Mouse (Mus musculus) liver, embryonic 15.5 days (tissue): ENCODE results near the gene Rrad. TPM values are rescaled to one million over a fixed set of nuclear protein-coding genes. Genes with fewer than 3 reads are reported as not detected.

Experiments used
- ATAC-seq: fragments of 200-750 bp; cut with Nextera tagmentation; 2 replicates; pipeline ENCODE4 v1.8.0; 2017; ENCODE audit warnings: moderate number of reproducible peaks, mild to moderate bottlenecking, moderate library complexity; ENCODE audit not compliant: insufficient read depth
- H3K27ac ChIP-seq: fragments of 300-500 bp; sonication (generic); replicated peaks from 2 replicates; pipeline ENCODE4 v1.5.1; 2015; ENCODE audit warnings: mild to moderate bottlenecking, inconsistent platforms
- H3K27me3 ChIP-seq: fragments of 300-500 bp; sonication (generic); 2 replicates; pipeline ENCODE4 v1.6.1; 2015; ENCODE audit warnings: mild to moderate bottlenecking, inconsistent platforms
- H3K36me3 ChIP-seq: fragments of 300-500 bp; sonication (generic); replicated peaks from 2 replicates; pipeline ENCODE4 v1.6.1; 2015; ENCODE audit warnings: moderate library complexity, mild to moderate bottlenecking, inconsistent platforms
- H3K4me1 ChIP-seq: fragments of 300-500 bp; sonication (generic); replicated peaks from 2 replicates; pipeline ENCODE4 v1.6.1; 2015; ENCODE audit warnings: inconsistent platforms
- H3K4me2 ChIP-seq: fragments of 300-500 bp; sonication (generic); 2 replicates; pipeline ENCODE4 v1.6.1; 2015; ENCODE audit warnings: moderate library complexity, mild to moderate bottlenecking, inconsistent platforms
- H3K4me3 ChIP-seq: fragments of 300-500 bp; sonication (generic); replicated peaks from 2 replicates; pipeline ENCODE4 v1.5.1; 2015; ENCODE audit warnings: mild to moderate bottlenecking, inconsistent platforms
- H3K9ac ChIP-seq: fragments of 300-500 bp; sonication (generic); 2 replicates; pipeline ENCODE4 v1.6.1; 2015; ENCODE audit warnings: moderate library complexity, mild to moderate bottlenecking, inconsistent platforms
- H3K9me3 ChIP-seq: fragments of 300-500 bp; sonication (generic); replicated peaks from 2 replicates; pipeline ENCODE4 v1.6.1; 2016; ENCODE audit warnings: inconsistent platforms
- WGBS: fragments of 180-500 bp; shearing (Covaris S2); methylation state at CpG from one replicate; pipeline ENCODE4 v1.1.7; 2015; ENCODE audit warnings: mixed read lengths; ENCODE audit not compliant: insufficient replicate concordance; 5-methylcytosine and 5-hydroxymethylcytosine counted together
- polyA plus RNA-seq: library from polyadenylated mRNA; unstranded; fragments of >200 nt; fragmentation: Nextera tagmentation; extraction: Ambion mirVana; gene quantifications from 2 replicates; pipeline ENCODE4 v1.2.1, GENCODE M21; 2015

Gene Rrad
- polyA plus RNA-seq, 1 experiment from 2014 or later = 2.2 TPM

GRCm38 (mm10) chr8:104633156-104633744 lies 2.1 kb upstream of the Rrad start:
- WGBS = 50% methylated on average over 9 of the region's 9 CpGs
- no peak overlapping the region for H3K27ac ChIP-seq
- H3K27me3 ChIP-seq = peaks cover 38% of the 10 kb centered on the region
- H3K9me3 ChIP-seq = no peaks in the 10 kb centered on the region
- H3K4me1 ChIP-seq = peaks cover 18% of the 10 kb centered on the region
- H3K4me3 ChIP-seq = no peak overlapping the region
- H3K4me2 ChIP-seq = no peak overlapping the region
- ATAC-seq = no peak
- no peak overlapping the region for H3K9ac ChIP-seq
- peaks cover 6% of the 10 kb centered on the region; the same call in 1 of the 2 replicates for H3K36me3 ChIP-seq

- Histone ChIP-seq H3K4me3 (no peak overlapping the region), H3K27me3 (peaks cover 38% of the 10 kb centered on the region), H3K4me1 (peaks cover 18% of the 10 kb centered on the region), H3K9me3 (no peaks in the 10 kb centered on the region), H3K36me3 (no peaks in the 10 kb centered on the region), H3K4me2 (no peak overlapping the region), H3K9ac (no peak overlapping the region), H3K27ac (no peak overlapping the region)
- no peak for ATAC-seq
- WGBS = 58% methylated on average over 6 of the region's 6 CpGs
Observed at GRCm38 (mm10) chr8:104632486-104632885, 1.4 kb upstream of the Rrad start.

- Histone ChIP-seq H3K9me3 (no peaks in the 10 kb centered on the region), H3K4me3 (no peak overlapping the region), H3K9ac (no peak overlapping the region), H3K4me2 (peak overlapping the region; percentile 53; the same call in 1 of the 2 replicates), H3K4me1 (peaks cover 18% of the 10 kb centered on the region), H3K36me3 (no peaks in the 10 kb centered on the region), H3K27me3 (peaks cover 38% of the 10 kb centered on the region), H3K27ac (no peak overlapping the region)
- ATAC-seq = no peak
- 26% methylated on average over 5 of the region's 5 CpGs for WGBS
Observed at GRCm38 (mm10) chr8:104631975-104632374, 848 bp upstream of the Rrad start.

GRCm38 (mm10) chr8:104630574-104630973 lies 553 bp downstream of the Rrad start:
- Histone ChIP-seq H3K4me2 (peak overlapping the region; percentile 53), H3K4me1 (peaks cover 18% of the 10 kb centered on the region), H3K27me3 (peaks cover 38% of the 10 kb centered on the region), H3K9ac (no peak overlapping the region), H3K36me3 (no peaks in the 10 kb centered on the region), H3K9me3 (no peaks in the 10 kb centered on the region), H3K4me3 (peak overlapping the region; percentile 31), H3K27ac (no peak overlapping the region)
- ATAC-seq = no peak
- WGBS = 2% methylated on average over 36 of the region's 36 CpGs

- Histone ChIP-seq H3K4me1 (peaks cover 18% of the 10 kb centered on the region), H3K27ac (no peak overlapping the region), H3K9me3 (no peaks in the 10 kb centered on the region), H3K36me3 (no peaks in the 10 kb centered on the region), H3K4me3 (no peak overlapping the region), H3K9ac (no peak overlapping the region), H3K27me3 (peaks cover 38% of the 10 kb centered on the region), H3K4me2 (peak overlapping the region; percentile 53; the same call in 1 of the 2 replicates)
- WGBS = 29% methylated on average over 8 of the region's 8 CpGs
- ATAC-seq = no peak
Observed at GRCm38 (mm10) chr8:104630111-104630479, 1.0 kb downstream of the Rrad start.

GRCm38 (mm10) chr8:104629306-104630110 lies 1.6 kb downstream of the Rrad start:
- Histone ChIP-seq H3K4me2 (no peak overlapping the region), H3K27me3 (peaks cover 38% of the 10 kb centered on the region), H3K4me3 (no peak overlapping the region), H3K9me3 (no peaks in the 10 kb centered on the region), H3K4me1 (peaks cover 18% of the 10 kb centered on the region), H3K36me3 (no peaks in the 10 kb centered on the region), H3K27ac (no peak overlapping the region), H3K9ac (no peak overlapping the region)
- ATAC-seq = no peak
- WGBS = 49% methylated on average over 22 of the region's 22 CpGs

- no peak overlapping the region for H3K4me3 ChIP-seq
- 86% methylated on average over 21 of the region's 21 CpGs for WGBS
- H3K9ac ChIP-seq = no peak overlapping the region
- no peak overlapping the region for H3K4me2 ChIP-seq
- no peak for ATAC-seq
- no peaks in the 10 kb centered on the region for H3K9me3 ChIP-seq
- H3K27ac ChIP-seq = no peak overlapping the region
- no peaks in the 10 kb centered on the region for H3K36me3 ChIP-seq
- H3K4me1 ChIP-seq = peaks cover 18% of the 10 kb centered on the region
- peaks cover 38% of the 10 kb centered on the region for H3K27me3 ChIP-seq
Observed at GRCm38 (mm10) chr8:104628402-104628801, 2.7 kb downstream of the Rrad start.

GRCm38 (mm10) chr8:104627065-104627740 lies 3.9 kb downstream of the Rrad start:
- Histone ChIP-seq H3K4me3 (no peak overlapping the region), H3K9ac (no peak overlapping the region), H3K36me3 (no peaks in the 10 kb centered on the region), H3K27ac (no peak overlapping the region), H3K27me3 (peaks cover 34% of the 10 kb centered on the region), H3K4me1 (peaks cover 18% of the 10 kb centered on the region), H3K9me3 (no peaks in the 10 kb centered on the region), H3K4me2 (no peak overlapping the region)
- WGBS = 61% methylated on average over 4 of the region's 4 CpGs
- no peak for ATAC-seq

GRCm38 (mm10) chr8:104624161-104624560 lies 7.0 kb downstream of the Rrad start, which contains the start of gene Cdh16:
Gene Cdh16 (minus strand): TSS chr8:104624396.
- no peaks in the 10 kb centered on the region for H3K9me3 ChIP-seq
- no peak within 1 kb of the TSS for H3K4me2 ChIP-seq
- H3K4me3 ChIP-seq = no peak within 1 kb of the TSS
- no peak within 1 kb of the TSS for H3K27ac ChIP-seq
- peaks cover 3% of the 10 kb centered on the region; the same call in 1 of the 2 replicates for H3K27me3 ChIP-seq
- no peaks in the 10 kb centered on the region for H3K36me3 ChIP-seq
- ATAC-seq = no peak
- H3K4me1 ChIP-seq = no peaks in the 10 kb centered on the region
- 48% methylated on average over 6 of the region's 6 CpGs for WGBS
- no peak within 1 kb of the TSS for H3K9ac ChIP-seq

- H3K9ac ChIP-seq = no peak overlapping the region
- no peaks in the 10 kb centered on the region for H3K36me3 ChIP-seq
- no peak overlapping the region for H3K4me3 ChIP-seq
- H3K4me1 ChIP-seq = no peaks in the 10 kb centered on the region
- H3K27ac ChIP-seq = no peak overlapping the region
- H3K4me2 ChIP-seq = no peak overlapping the region
- no peaks in the 10 kb centered on the region for H3K27me3 ChIP-seq
- H3K9me3 ChIP-seq = no peaks in the 10 kb centered on the region
- 32% methylated on average over 5 of the region's 5 CpGs for WGBS
- no peak for ATAC-seq
Observed at GRCm38 (mm10) chr8:104620765-104621164, 10.4 kb downstream of the Rrad start.

- no peaks in the 10 kb centered on the region for H3K9me3 ChIP-seq
- H3K4me1 ChIP-seq = no peaks in the 10 kb centered on the region
- H3K27ac ChIP-seq = no peak overlapping the region
- H3K4me3 ChIP-seq = no peak overlapping the region
- H3K4me2 ChIP-seq = no peak overlapping the region
- no peaks in the 10 kb centered on the region for H3K27me3 ChIP-seq
- 38% methylated on average over 4 of the region's 4 CpGs for WGBS
- no peak overlapping the region for H3K9ac ChIP-seq
- H3K36me3 ChIP-seq = no peaks in the 10 kb centered on the region
- no peak for ATAC-seq
Observed at GRCm38 (mm10) chr8:104613119-104613518, 18.0 kb downstream of the Rrad start.
